Mouse (Mus musculus): Measurements from ENCODE around the gene Wscd2. TPM values are rescaled to one million over a fixed set of nuclear protein-coding genes. Genes with fewer than 3 reads are reported as not detected.

Gene Wscd2
- polyA plus RNA-seq, 1 experiment: not detected

DNA sequence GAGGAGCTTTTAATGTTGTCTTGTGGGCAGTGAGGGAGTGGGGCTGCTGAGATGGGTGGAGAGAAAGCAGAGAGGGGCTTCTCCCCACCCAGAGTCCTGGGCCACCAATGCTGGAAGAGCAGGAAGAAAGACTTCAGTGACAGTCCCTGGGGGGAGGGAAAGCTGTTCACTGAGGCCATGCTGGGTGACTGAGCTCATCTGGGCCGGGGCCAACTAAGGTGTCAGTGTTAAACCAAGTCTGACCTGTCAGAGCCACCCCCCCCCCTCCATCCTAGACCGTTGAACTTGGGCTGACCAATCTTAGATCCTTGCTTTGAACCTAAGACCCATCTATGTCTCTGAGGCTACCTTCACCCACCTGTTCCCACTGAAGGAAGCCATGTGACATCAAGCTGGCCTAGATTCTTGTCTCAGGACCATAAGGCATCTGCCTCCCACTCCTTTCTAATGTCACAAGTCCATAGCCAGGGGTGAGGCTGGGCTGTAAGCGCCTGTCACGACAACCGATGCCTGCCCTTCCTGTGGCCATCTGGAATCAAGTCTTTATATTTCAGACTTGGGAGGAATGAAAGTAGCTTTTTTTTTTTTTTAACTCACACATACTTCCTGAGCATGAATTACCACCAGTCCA is 100.0 kb downstream of the Wscd2 start:
- Histone ChIP-seq H3K4me3 (no peak overlapping the region), H3K36me3 (ENCODE audit: control insufficient read depth, insufficient read depth) (no peaks in the 10 kb centered on the region), H3K4me2 (ENCODE audit: low read depth) (no peak overlapping the region), H3K27me3 (ENCODE audit: control insufficient read depth, insufficient read depth, insufficient read length) (no peaks in the 10 kb centered on the region), H3K79me2 (ENCODE audit: control insufficient read depth, insufficient read depth) (no peaks in the 10 kb centered on the region), H3ac (ENCODE audit: control insufficient read depth, insufficient read length) (no peak overlapping the region)
- TF ChIP-seq MYOD1 (IDR thresholded peaks at IDR 0.05; ENCODE audit: control insufficient read depth in 1 of 3, insufficient read length in 2 of 3, low read depth in 2 of 3) (no peak), TCF12 (IDR thresholded peaks at IDR 0.05; ENCODE audit: insufficient read depth, poor library complexity, severe bottlenecking) (no peak), TCF3 (IDR thresholded peaks at IDR 0.05; ENCODE audit: insufficient read length, low read depth) (no peak), POLR2A (IDR thresholded peaks at IDR 0.05; ENCODE audit: insufficient read length, low read depth) (no peak), REST (IDR thresholded peaks at IDR 0.05; ENCODE audit: insufficient read depth, insufficient read length) (no peak), E2F4 (IDR thresholded peaks at IDR 0.05; ENCODE audit: insufficient read depth) (no peak), CEBPB (IDR thresholded peaks at IDR 0.05; ENCODE audit: insufficient read depth, poor library complexity, severe bottlenecking) (no peak), USF1 (IDR thresholded peaks at IDR 0.05; ENCODE audit: low read depth) (no peak), POLR2AphosphoS2 (IDR thresholded peaks at IDR 0.05; ENCODE audit: insufficient read length, low read depth) (no peak), MYOG (IDR thresholded peaks at IDR 0.05; ENCODE audit: control insufficient read depth in 1 of 3, insufficient read depth in 1 of 3, insufficient read length in 2 of 3, low read depth in 2 of 3) (no peak)

DNA sequence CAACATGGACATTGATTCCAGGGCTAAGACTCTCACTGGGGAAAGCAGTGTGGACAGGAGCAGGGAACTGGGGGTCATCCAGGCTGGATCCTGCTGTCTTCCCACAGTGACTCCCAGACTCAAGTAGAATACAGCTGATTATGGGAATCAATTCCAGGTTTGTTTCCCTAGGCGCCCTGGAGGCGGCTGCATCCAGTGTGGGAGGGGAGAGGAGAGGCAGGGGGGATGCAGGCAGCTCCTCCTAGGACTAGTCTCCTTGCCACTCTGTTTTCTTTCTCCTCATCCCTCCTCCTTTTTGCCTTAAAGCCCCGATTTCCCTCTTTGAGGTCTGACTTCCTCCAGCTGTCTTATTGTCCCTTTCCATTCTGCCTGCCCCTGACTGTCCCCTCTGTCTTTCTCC is 101.0 kb downstream of the Wscd2 start:
- H3K4me2 ChIP-seq (ENCODE audit: low read depth): no peak overlapping the region
- no peaks in the 10 kb centered on the region for H3K27me3 ChIP-seq (ENCODE audit: control insufficient read depth, insufficient read depth, insufficient read length)
- H3K4me3 ChIP-seq: no peak overlapping the region
- no peak for TF ChIP-seq TCF3 (IDR thresholded peaks at IDR 0.05; ENCODE audit: insufficient read length, low read depth)
- TF ChIP-seq SRF (IDR thresholded peaks at IDR 0.05; ENCODE audit: control insufficient read depth, insufficient read length, low read depth): no peak
- TF ChIP-seq POLR2A (IDR thresholded peaks at IDR 0.05; ENCODE audit: insufficient read length, low read depth): no peak
- no peak for TF ChIP-seq CEBPB (IDR thresholded peaks at IDR 0.05; ENCODE audit: insufficient read depth, poor library complexity, severe bottlenecking)
- no peak for TF ChIP-seq USF1 (IDR thresholded peaks at IDR 0.05; ENCODE audit: low read depth)
- no peak for TF ChIP-seq REST (IDR thresholded peaks at IDR 0.05; ENCODE audit: insufficient read depth, insufficient read length)
- TF ChIP-seq POLR2AphosphoS2 (IDR thresholded peaks at IDR 0.05; ENCODE audit: insufficient read length, low read depth): no peak
- no peak for TF ChIP-seq TCF12 (IDR thresholded peaks at IDR 0.05; ENCODE audit: insufficient read depth, poor library complexity, severe bottlenecking)
- no peak for TF ChIP-seq E2F4 (IDR thresholded peaks at IDR 0.05; ENCODE audit: insufficient read depth)
- no peak for TF ChIP-seq MYOD1 (IDR thresholded peaks at IDR 0.05; ENCODE audit: control insufficient read depth in 1 of 3, insufficient read length in 2 of 3, low read depth in 2 of 3)
- TF ChIP-seq MAX (IDR thresholded peaks at IDR 0.05; ENCODE audit: low read depth): no peak
- TF ChIP-seq MYOG (IDR thresholded peaks at IDR 0.05; ENCODE audit: control insufficient read depth in 1 of 3, insufficient read depth in 1 of 3, insufficient read length in 2 of 3, low read depth in 2 of 3): no peak
- no peak overlapping the region for H3ac ChIP-seq (ENCODE audit: control insufficient read depth, insufficient read length)
- no peaks in the 10 kb centered on the region for H3K36me3 ChIP-seq (ENCODE audit: control insufficient read depth, insufficient read depth)
- H3K79me2 ChIP-seq (ENCODE audit: control insufficient read depth, insufficient read depth): no peaks in the 10 kb centered on the region

DNA sequence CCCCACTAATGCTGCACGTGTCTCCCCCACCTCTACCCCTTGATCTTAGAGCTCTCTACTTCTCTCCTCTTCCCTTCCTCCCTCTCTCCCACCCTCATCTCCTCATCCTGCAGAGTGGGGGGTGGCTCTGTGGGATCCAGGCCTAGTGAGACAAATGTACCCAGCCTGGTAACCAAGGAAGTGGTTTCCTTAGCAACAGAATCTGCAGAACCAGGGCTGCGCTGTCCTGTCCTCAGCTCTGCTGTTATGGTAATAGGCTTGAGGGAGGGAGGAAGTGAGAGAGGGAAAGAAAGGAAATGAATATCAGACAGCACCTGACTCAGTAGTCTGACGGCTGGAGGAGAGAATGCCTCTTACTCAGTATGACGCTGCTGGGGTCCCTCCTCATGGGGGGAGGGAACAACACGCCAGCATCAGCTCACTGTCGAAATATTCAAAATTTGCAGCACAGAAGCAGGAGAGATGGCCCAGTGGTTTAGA is 101.7 kb downstream of the Wscd2 start:
- no peaks in the 10 kb centered on the region for H3K27me3 ChIP-seq (ENCODE audit: control insufficient read depth, insufficient read depth, insufficient read length)
- no peaks in the 10 kb centered on the region for H3K36me3 ChIP-seq (ENCODE audit: control insufficient read depth, insufficient read depth)
- H3K79me2 ChIP-seq (ENCODE audit: control insufficient read depth, insufficient read depth): no peaks in the 10 kb centered on the region
- TF ChIP-seq MAX (IDR thresholded peaks at IDR 0.05; ENCODE audit: low read depth) (no peak), E2F4 (IDR thresholded peaks at IDR 0.05; ENCODE audit: insufficient read depth) (no peak), REST (IDR thresholded peaks at IDR 0.05; ENCODE audit: insufficient read depth, insufficient read length) (no peak), POLR2AphosphoS2 (IDR thresholded peaks at IDR 0.05; ENCODE audit: insufficient read length, low read depth) (no peak), USF1 (IDR thresholded peaks at IDR 0.05; ENCODE audit: low read depth) (no peak), TCF12 (IDR thresholded peaks at IDR 0.05; ENCODE audit: insufficient read depth, poor library complexity, severe bottlenecking) (no peak), MYOG (IDR thresholded peaks at IDR 0.05; ENCODE audit: control insufficient read depth in 1 of 3, insufficient read depth in 1 of 3, insufficient read length in 2 of 3, low read depth in 2 of 3) (no peak), MYOD1 (IDR thresholded peaks at IDR 0.05; ENCODE audit: control insufficient read depth in 1 of 3, insufficient read length in 2 of 3, low read depth in 2 of 3) (no peak), POLR2A (IDR thresholded peaks at IDR 0.05; ENCODE audit: insufficient read length, low read depth) (no peak), CEBPB (IDR thresholded peaks at IDR 0.05; ENCODE audit: insufficient read depth, poor library complexity, severe bottlenecking) (no peak)
- no peak overlapping the region for H3K4me3 ChIP-seq
- no peak overlapping the region for H3K4me2 ChIP-seq (ENCODE audit: low read depth)
- H3ac ChIP-seq (ENCODE audit: control insufficient read depth, insufficient read length): no peak overlapping the region

DNA sequence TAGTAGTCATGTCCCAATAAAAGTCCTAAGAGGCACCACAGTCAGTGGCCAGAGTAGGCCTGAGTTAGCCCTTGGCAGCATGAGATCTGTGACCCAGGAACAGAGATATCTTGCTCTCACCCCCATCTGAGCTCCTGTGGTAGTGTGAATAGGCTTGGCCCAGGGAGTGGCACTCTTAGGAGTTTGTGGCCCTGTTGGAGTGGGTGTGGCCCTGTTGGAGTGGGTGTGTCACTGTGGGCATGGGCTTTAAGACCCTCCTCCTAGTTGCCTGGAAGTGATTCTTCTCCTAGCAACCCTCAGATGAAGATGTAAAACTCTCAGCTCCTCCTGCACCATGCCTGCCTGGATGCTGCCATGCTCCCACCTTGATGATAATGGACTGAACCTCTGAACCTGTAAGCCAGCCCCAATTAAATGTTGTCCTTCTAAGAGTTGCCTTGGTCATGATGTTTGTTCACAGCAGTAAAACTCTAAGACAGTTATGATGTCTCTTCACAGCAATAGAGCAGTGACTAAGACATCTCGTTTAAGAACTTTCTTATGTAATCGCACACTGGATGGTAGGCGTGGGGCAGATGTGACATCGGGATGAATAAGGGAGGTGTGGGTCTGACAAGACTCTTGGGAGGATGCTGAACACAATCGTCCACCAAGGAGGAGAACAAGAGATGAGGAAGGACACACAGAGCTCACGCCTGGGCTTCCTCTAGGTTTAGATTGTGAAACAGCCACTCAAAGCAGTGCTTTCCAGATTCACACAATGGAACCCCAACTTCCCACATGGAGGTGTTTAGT is 104.0 kb downstream of the Wscd2 start:
- H3ac ChIP-seq (ENCODE audit: control insufficient read depth, insufficient read length): no peak overlapping the region
- H3K4me3 ChIP-seq: no peak overlapping the region
- TF ChIP-seq TCF12 (IDR thresholded peaks at IDR 0.05; ENCODE audit: insufficient read depth, poor library complexity, severe bottlenecking) (no peak), MYOD1 (IDR thresholded peaks at IDR 0.05; ENCODE audit: control insufficient read depth in 1 of 3, insufficient read length in 2 of 3, low read depth in 2 of 3) (no peak), SRF (IDR thresholded peaks at IDR 0.05; ENCODE audit: control insufficient read depth, insufficient read length, low read depth) (no peak), REST (IDR thresholded peaks at IDR 0.05; ENCODE audit: insufficient read depth, insufficient read length) (no peak), POLR2AphosphoS2 (IDR thresholded peaks at IDR 0.05; ENCODE audit: insufficient read length, low read depth) (no peak), POLR2A (IDR thresholded peaks at IDR 0.05; ENCODE audit: insufficient read length, low read depth) (no peak), MYOG (IDR thresholded peaks at IDR 0.05; ENCODE audit: control insufficient read depth in 1 of 3, insufficient read depth in 1 of 3, insufficient read length in 2 of 3, low read depth in 2 of 3) (no peak), E2F4 (IDR thresholded peaks at IDR 0.05; ENCODE audit: insufficient read depth) (no peak), TCF3 (IDR thresholded peaks at IDR 0.05; ENCODE audit: insufficient read length, low read depth) (no peak), USF1 (IDR thresholded peaks at IDR 0.05; ENCODE audit: low read depth) (no peak), MAX (IDR thresholded peaks at IDR 0.05; ENCODE audit: low read depth) (no peak), CEBPB (IDR thresholded peaks at IDR 0.05; ENCODE audit: insufficient read depth, poor library complexity, severe bottlenecking) (no peak)
- H3K36me3 ChIP-seq (ENCODE audit: control insufficient read depth, insufficient read depth): no peaks in the 10 kb centered on the region
- H3K27me3 ChIP-seq (ENCODE audit: control insufficient read depth, insufficient read depth, insufficient read length): no peaks in the 10 kb centered on the region
- no peaks in the 10 kb centered on the region for H3K79me2 ChIP-seq (ENCODE audit: control insufficient read depth, insufficient read depth)
- H3K4me2 ChIP-seq (ENCODE audit: low read depth): no peak overlapping the region
